In the genomic region with DNA sequence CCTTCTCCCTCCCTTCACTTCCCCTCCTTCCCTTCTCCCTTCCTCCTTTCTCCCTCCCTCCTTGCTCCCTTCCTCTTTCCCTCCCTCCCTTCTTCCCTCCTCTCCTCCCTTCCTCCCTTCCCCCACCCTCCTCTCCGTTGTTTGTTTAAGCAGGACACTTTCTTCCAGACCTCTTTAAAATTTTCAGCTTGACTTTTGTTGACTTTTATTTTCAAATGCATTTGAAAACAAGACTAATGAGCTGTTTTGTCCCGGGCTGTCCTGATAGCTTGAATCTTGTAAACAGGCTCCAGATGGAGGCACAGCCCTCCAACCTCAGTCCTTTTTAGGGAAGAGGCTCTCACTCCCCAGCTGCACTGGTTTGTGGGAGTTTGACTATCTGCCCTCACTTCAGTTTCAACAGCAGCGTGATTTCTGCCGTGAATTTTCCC, we compare ENCODE assay signal across 10 mouse cellular contexts.
DNase-seq lines count a peak whose midpoint lies in the region.
"Had no signal": no experiment of that assay in that cellular context is flagged by ENCODE, and none has a peak within 500 bp of the region (broad histone marks: within the 10 kb centered on the region; RNA-seq: fewer than 3 reads in every experiment).

No protein-coding gene starts in this region.

- WGBS in heart, embryonic 10.5 days = 13% methylated on average over 4 of the region's 4 CpGs
- 42% methylated on average over 4 of the region's 4 CpGs for WGBS in forebrain, embryonic 10.5 days

- peaks cover 55% of the 10 kb centered on the region for H3K4me1 ChIP-seq in heart, embryonic 10.5 days
- no peaks in the 10 kb centered on the region for H3K4me1 ChIP-seq in forebrain, embryonic 10.5 days
- H3K4me1 ChIP-seq: midbrain, embryonic 10.5 days had no signal

- H3K27me3 ChIP-seq in heart, embryonic 10.5 days (ENCODE audit: insufficient read depth, poor library complexity, severe bottlenecking) = no peaks in the 10 kb centered on the region
- no peaks in the 10 kb centered on the region for H3K27me3 ChIP-seq in forebrain, embryonic 10.5 days (ENCODE audit: poor library complexity, severe bottlenecking)

- H3K36me3 ChIP-seq in heart, embryonic 10.5 days = no peaks in the 10 kb centered on the region
- H3K36me3 ChIP-seq in forebrain, embryonic 10.5 days (replicated peaks) = no peaks in the 10 kb centered on the region
- H3K36me3 ChIP-seq: midbrain, embryonic 10.5 days had no signal

- intact Hi-C loops in left cerebral cortex, postnatal 14 days (cut with DNase I) = no loop called here

- peak; percentile 7 for DNase-seq in kidney, adult 11 months
- DNase-seq in kidney, adult 8-10 months = no peak
- no peak for DNase-seq in heart, embryonic 10.5 days (ENCODE audit: low spot score)
- DNase-seq in kidney, postnatal 10 days = peak; percentile 55
- peak; percentile 48 for DNase-seq in skeletal muscle tissue, adult 2 months (ENCODE audit: low read depth, low spot score)
- no peak for DNase-seq in left cerebral cortex, postnatal 14 days (ENCODE audit: low spot score in 2 of 2)
- DNase-seq in frontal cortex, postnatal 14 days (ENCODE audit: low spot score in 2 of 2) = no peak
- no peak for DNase-seq in forebrain, embryonic 10.5 days (ENCODE audit: extremely low spot score, low spot score)

- peak overlapping the region; percentile 69 for H3K27ac ChIP-seq in heart, embryonic 10.5 days
- H3K27ac ChIP-seq in forebrain, embryonic 10.5 days = no peak overlapping the region
- H3K27ac ChIP-seq: midbrain, embryonic 10.5 days had no signal

- no peaks in the 10 kb centered on the region for H3K9me3 ChIP-seq in heart, embryonic 10.5 days
- no peaks in the 10 kb centered on the region for H3K9me3 ChIP-seq in forebrain, embryonic 10.5 days
- H3K9me3 ChIP-seq: midbrain, embryonic 10.5 days had no signal

- no peak overlapping the region for H3K4me3 ChIP-seq in heart, embryonic 10.5 days
- no peak overlapping the region for H3K4me3 ChIP-seq in forebrain, embryonic 10.5 days
- H3K4me3 ChIP-seq: erythroblast, embryonic 14.5 days; midbrain, embryonic 10.5 days had no signal

Comparison
In these comparisons a context has a peak if more than half of its experiments do, and no peak if none do; other contexts are left out.
1. DNase-seq: peak in kidney, adult 11 months (single experiment), kidney, postnatal 10 days (single experiment) and skeletal muscle tissue, adult 2 months (single experiment); none in kidney, adult 8-10 months (0 of 2), heart, embryonic 10.5 days (single experiment), left cerebral cortex, postnatal 14 days (0 of 2), frontal cortex, postnatal 14 days (0 of 2) and forebrain, embryonic 10.5 days (single experiment).